Mouse (Mus musculus) small intestine, adult 2 months (tissue): ENCODE results near the gene Sgsh.
"Not testable (repeated sequence)": the region's sequence is repeated elsewhere in the genome, so short reads cannot be mapped to it uniquely, and the experiment has no call there.

Source experiments
- CTCF ChIP-seq: fragments of 200-500 bp; IDR thresholded peaks from 2 replicates; pipeline ENCODE4 v1.5.1; 2012; ENCODE audit warnings: low read depth, mild to moderate bottlenecking, control low read depth, inconsistent platforms, low read length, moderate library complexity, mixed read lengths; ENCODE audit not compliant: insufficient replicate concordance, insufficient read length; ENCODE audit errors: extremely low read depth
- POLR2A ChIP-seq: fragments of 200-500 bp; IDR thresholded peaks from 2 replicates; pipeline ENCODE4 v1.6.1; 2012; ENCODE audit warnings: low read depth, mild to moderate bottlenecking, control low read depth, inconsistent platforms, low read length, moderate library complexity

GRCm38 (mm10) chr11:119387273-119387672 lies 31.9 kb upstream of the Sgsh start:
- TF ChIP-seq POLR2A, CTCF: not testable (repeated sequence)
